Mouse (Mus musculus): ENCODE results near the gene Cracr2b.

- TF ChIP-seq CTCF (IDR thresholded peaks at IDR 0.05; ENCODE audit: low read depth) (no peak), EP300 (optimal IDR thresholded peaks at IDR 0.05) (no peak)
Observed at GRCm38 (mm10) chr7:141459301-141459711, 1.6 kb upstream of the Cracr2b start.
